Mouse (Mus musculus) erythroblast, adult 5-6 weeks (primary cell): Measurements from ENCODE around the gene Rgl1. TPM values are rescaled to one million over a fixed set of nuclear protein-coding genes. Genes with fewer than 3 reads are reported as not detected.
"Not testable (repeated sequence)": the region's sequence is repeated elsewhere in the genome, so short reads cannot be mapped to it uniquely, and the experiment has no call there.

Source experiments
- ATAC-seq: replicated peaks from 2 replicates; pipeline ENCODE4 v1.8.0; 2016; ENCODE audit warnings: moderate number of reproducible peaks, mild to moderate bottlenecking, moderate TSS enrichment, inconsistent platforms; ENCODE audit not compliant: poor library complexity, low FRiP score, severe bottlenecking
- total RNA-seq, 2 experiments: library from RNA; stranded (forward) in 1 of 2; stranded (reverse) in 1 of 2; fragments of 150-400 nt in 1 of 2; fragments of 200-764, 138-1000 nt in 1 of 2; gene quantifications; 2 replicates each; pipeline versions ENCODE4 v1.2.3 to v1.2.4; 2015 to 2017; ENCODE audit warnings: low replicate concordance in 2 of 2

The Rgl1 gene
- total RNA-seq, 2 experiments from 2014 or later: 5.8 to 14.4 TPM

- ATAC-seq: no peak
These were observed 85.0 kb downstream of the Rgl1 start for GRCm38 (mm10) chr1:152681116-152681515.

- ATAC-seq: peak; percentile 49; the same call in 1 of the 2 replicates
These were observed 87.7 kb downstream of the Rgl1 start for GRCm38 (mm10) chr1:152678451-152678850.

DNA sequence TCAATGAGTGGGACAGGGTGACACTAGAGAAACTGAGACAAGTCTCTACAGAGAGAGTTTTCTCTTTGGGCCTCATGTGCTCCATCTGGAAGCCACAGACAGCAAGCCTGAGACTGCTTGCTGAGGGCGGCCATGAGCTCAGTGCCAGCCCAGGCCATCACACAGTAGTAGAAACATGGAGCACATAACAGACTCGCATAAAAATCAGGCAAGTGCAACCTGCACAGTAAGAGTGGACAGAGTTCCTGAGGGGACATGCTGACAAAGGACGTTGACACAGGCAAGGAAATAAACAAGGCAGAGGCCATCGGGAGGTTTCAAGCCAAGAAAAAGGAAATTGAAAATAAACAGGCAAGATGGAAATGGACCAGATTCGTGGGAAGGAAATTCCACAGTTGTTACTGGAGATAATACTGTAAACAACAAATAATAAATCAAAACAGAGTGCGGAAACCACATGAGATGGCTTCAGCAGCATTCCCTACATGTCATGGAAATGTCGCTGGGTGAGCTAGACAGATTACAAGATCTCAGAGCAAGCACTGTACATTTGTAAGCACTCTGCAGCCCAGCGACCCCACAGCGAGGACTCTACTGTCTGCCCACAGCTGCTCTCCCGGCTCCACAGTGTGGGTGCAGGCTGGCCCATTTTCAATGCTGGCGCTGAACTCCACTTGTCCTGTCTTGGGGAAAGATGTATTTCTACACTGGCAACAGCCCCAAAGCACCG, 88.5 kb downstream of the Rgl1 start:
- ATAC-seq: no peak

GRCm38 (mm10) chr1:152669446-152670180, 96.5 kb downstream of the Rgl1 start:
- ATAC-seq: no peak

GRCm38 (mm10) chr1:152660436-152660835, 105.7 kb downstream of the Rgl1 start:
- peak; percentile 60; the same call in 1 of the 2 replicates for ATAC-seq

DNA sequence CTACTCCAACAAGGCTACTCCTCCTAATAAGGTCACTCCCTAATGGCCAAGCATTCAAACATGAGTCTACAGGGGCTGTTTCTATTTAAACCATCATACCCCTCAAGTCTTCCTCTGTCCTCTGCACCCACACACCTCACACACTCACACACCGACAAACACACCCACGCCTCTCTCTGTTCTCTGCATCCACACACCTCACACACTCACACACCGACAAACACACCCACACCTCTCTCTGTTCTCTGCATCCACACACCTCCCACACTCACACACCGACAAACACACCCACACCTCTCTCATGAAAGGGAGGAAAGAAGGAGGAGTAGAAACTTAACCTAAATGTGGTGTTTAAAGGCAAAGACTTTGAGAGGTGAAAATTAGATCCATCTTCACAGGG, 106.2 kb downstream of the Rgl1 start:
- no peak for ATAC-seq

DNA sequence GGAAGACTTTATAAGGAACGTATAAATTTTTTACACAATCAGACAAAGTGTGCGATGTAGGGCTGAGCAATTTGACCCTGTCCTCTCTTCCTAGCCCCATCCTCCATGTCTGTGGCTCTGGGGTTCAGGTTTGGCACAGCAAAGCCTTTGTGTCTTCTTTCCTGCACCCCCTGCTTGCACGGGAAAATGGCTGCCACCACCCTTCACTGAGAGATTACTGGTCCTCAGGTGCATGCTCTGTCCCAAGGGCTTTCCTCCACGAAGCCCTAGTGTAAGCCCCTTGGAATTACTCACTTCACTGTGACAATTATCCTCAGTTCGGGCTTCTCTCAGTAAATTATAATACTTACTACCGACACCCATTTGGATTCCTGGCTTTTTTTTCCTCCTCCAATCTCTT, 109.5 kb downstream of the Rgl1 start:
- ATAC-seq: no peak

DNA sequence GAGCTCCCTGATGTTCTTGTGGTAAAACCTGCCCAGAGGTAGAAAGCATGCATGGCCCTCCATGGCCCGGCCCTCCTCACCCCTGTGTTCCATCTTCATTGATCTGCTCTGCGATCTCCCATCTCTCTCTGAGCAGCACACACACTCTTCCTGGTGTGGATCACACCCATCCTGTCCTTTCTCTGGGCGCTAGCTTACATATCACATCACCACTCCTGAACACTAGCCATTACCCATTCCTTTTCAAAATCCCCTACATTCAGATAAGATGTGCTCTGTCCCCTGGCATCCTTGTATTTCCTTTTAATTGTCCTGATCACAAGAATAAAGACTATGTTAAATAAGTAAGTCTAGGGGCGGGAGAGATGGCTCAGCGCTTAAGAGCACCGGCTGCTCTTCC, 111.3 kb downstream of the Rgl1 start:
- ATAC-seq: no peak

GRCm38 (mm10) chr1:152651495-152651874, 114.7 kb downstream of the Rgl1 start:
- ATAC-seq: peak; percentile 52; the same call in 1 of the 2 replicates

DNA sequence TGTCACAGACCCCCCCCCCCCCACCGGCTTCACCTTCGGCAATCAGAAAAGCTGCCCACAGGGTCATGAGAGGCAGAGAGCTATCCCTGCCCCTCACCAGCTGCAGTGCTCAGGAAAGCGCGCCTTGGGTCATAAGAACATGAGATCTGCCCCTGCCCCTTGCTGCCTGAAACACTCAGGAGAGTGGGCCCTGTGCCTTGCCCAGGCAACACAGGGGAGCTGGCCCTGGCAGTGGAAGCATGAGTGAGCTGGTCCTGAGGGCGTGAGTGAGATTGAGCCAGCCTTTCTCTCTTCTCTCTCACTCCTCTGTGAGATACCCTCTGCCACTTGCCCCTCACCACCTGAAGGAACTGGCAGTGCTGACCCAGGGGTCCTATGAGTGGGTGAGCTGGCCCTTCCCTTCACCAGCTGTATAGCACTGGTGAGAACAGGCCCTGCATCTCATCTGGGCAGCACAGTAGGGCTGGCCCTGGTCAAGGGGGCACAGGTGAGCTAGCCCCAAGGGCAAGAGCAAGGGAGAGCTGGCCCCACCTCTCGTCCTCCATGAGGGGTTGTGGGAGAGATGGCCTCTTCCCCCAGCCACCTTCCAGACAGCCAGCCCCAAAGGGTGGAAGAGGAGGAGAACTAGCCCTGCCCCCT, 115.2 kb downstream of the Rgl1 start:
- ATAC-seq: no peak

GRCm38 (mm10) chr1:152648052-152648451, 118.1 kb downstream of the Rgl1 start:
- ATAC-seq: no peak

DNA sequence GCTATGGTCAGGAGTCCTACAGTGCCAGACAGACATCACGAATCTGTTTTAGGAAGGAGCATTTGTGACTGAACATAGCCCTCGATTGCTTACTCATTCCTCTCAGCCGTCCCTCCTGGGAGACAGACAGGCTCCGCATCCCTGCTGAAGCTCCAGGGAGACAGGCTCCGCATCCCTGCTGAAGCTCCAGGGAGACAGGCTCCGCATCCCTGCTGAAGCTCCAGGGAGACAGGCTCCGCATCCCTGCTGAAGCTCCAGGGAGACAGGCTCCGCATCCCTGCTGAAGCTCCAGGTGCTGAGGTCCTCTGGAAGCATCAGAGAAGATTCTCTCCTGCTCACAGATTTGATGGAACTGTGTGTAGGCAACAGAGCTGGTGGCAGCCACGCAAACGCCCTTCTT, 123.9 kb downstream of the Rgl1 start:
- ATAC-seq: not testable (repeated sequence)

DNA sequence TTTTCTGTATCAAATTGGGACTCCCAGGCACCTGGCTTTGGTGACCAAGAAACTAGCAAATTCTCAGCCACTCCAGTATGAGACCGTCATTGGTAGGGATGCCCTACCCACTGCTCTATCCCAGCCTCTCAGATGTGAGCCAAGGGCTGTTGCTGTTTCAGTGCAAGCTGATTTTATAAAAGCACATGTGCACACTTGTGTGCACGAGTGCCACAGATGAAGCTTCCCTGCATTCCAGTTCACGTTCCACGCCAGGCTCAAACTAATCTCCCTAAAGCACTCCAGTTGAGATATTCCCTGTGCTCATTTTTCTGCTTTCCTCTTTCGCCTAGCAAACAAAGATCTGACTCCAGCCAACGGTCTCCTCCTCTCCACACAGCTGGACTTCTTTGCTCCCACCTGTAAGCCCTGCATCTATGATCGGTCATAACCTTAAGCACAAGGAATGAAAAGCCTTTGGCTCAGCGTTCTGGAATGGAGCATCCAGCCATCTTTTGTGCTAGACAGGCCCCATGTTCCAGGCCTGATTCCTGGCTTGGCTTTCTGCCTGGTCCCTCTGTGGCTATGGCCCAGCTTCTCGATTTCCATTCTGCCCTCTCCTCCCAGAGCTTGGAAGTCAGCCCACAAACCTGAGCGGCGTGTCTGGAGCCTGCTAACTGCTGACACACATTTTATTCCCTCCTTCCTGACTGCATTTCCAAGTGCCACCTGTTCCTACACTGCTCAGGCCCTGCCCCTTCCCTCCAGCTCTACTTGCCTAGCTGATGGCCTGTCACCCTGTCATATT, 125.8 kb downstream of the Rgl1 start:
- no peak for ATAC-seq

DNA sequence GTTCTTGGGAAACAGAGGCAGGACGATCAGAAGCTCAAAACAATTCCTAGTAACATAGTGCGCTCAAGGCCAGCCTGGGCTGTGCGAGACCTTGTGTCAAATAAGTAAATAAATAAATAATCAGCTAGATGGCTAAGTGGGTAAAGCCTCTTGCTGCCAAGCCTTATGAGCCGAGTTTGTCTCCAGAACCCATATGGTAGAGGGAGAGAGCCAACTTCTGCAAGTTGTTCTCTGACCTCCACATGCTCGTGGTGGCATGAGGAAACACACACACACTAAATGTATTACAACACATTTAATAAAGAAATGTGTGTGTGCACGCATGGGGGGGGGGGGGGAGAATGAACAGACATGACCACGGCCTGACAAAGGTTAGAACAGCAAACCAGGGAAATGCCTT, 126.8 kb downstream of the Rgl1 start:
- ATAC-seq: no peak

- ATAC-seq: no peak
These were observed 131.5 kb downstream of the Rgl1 start for GRCm38 (mm10) chr1:152634638-152635037.

DNA sequence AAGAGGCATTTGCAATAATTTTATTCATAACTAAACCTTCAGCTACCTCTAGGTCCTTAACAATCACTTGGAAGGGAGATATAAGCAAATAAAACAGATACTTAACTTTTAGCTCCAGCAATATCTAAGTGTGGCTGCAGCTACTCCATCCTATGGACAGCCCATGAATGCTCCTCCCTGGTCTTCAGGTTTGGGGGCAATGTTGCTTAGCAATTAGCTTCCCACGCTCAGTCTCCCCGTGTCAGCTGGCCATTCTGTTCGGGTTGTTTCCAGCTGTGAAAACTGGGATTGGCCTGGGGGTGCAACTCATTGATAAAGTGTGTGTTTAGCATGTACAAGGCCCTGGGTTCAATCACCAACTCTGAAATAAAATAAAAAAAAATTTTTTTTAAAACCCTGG, 136.4 kb downstream of the Rgl1 start:
- no peak for ATAC-seq

DNA sequence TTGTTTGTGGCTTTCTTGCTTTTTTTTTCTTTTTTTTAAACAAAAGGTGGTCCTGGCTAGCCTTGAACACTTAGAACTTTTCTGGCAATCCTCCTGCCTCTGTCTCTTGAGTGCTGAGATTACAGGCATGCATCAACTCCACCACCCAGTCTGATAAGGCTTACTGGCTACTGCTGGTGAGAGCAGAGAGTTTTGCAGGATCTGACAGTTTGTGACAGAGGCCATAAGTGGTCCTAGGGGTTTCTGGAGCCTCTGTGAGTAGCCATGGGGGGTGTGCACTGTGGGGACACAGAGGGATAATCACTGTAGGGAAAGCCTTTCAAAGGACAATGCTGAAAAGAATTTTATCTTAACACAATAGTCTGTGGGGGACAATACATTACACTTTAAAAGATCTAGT, 140.5 kb downstream of the Rgl1 start:
- no peak for ATAC-seq

DNA sequence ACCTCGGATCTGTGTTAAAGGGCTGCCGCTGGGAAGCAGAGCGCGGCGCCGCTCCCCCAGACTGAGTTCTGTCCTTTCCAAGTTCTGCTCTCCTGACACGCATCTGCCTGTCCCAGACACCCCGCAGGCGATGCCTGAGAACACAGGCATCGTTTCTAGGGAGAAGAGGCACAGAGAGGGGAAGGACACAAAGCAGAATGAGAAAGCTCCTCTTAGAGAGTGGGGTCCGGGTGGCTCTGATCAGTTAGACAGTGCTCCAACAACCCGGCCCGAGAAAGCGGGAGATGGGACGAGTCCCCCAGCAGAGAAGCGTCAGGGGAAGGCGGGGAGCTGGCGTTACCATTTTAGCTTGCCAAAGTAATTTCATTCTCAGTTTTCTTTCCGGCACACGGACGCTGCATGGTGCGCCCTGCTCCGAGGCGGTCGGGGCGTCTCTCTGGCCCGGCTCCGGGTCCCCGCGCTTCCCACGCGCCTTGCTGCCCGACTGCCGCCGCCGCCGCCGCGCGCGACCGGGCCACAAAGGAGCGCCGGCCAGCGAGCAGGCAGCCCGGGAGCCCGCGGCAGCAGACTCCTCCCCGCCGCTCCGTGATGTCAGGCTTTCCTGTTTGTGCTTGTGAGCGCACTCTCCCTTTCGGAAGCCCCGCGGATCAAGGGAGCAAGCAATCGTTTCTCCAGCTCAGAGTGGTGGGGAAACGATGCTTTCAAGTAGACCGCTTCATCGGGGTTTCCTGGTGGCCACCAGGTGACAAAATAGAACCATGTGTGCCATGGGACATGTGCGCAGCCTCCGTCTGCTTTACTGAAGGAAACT, 141.3 kb downstream of the Rgl1 start:
- no peak for ATAC-seq
